Mouse (Mus musculus): ENCODE measurements around the gene Ccdc188.

The Ccdc188 gene

DNA sequence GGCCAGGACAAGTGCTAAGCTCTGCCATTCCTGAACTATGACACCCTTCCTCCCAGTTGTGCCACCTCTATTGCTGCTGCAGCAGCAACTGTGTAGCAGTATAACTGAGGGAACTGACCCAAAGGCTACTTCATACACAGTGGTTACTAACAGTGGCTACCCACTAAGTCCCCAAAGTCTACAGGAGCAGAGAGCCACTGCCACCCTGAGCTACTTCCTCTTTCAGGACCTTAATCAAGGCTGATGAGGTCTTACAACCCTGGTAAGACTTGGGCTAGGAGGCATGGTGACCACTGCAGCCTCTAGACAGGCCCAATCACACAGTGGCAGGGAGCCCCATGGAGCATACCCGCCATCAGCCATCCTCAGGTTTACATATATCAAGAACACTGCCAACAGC, 15.6 kb upstream of the Ccdc188 start:
- no peak for DNase-seq (ENCODE audit: low read depth, low spot score)

GRCm38 (mm10) chr16:18203430-18204091, 14.1 kb upstream of the Ccdc188 start:
- DNase-seq (ENCODE audit: low read depth, low spot score): no peak

DNA sequence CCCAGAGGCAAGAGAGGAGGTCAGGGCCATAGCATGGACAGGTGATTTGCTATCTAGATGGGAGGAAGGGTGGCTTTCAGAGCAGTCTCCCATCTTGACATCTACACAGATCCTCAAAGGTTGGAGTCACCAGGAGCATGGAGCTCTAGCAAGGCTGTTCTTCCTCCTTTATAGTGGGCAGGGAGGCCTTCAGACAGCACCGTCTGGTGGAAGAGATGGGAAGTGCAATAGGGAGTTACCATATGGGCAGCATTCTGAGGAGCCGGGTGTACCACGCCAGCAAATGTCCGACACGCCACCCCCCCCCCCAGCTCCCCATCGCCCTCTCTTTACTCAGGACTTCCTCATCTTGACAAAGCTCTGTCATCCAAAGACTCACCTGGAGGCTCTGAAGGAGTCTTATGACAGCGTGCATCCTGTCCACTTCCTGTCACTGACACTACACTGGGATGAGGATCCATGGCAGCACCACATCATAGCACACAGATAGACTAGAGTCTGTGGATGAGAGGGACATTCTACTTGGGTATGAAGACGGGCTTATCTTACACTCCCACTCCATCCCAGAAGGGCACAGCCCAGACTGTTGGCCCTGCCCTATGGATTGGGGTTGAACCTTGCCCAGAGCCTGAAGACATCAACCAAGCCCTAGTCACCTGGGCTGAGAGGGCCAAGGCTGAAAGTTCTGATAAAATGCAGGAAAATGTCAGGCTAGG, 6.8 kb upstream of the Ccdc188 start:
- DNase-seq (ENCODE audit: low read depth, low spot score): peak; percentile 62

GRCm38 (mm10) chr16:18211417-18212171, 6.1 kb upstream of the Ccdc188 start:
- peak; percentile 71 for DNase-seq (ENCODE audit: low read depth, low spot score)

DNA sequence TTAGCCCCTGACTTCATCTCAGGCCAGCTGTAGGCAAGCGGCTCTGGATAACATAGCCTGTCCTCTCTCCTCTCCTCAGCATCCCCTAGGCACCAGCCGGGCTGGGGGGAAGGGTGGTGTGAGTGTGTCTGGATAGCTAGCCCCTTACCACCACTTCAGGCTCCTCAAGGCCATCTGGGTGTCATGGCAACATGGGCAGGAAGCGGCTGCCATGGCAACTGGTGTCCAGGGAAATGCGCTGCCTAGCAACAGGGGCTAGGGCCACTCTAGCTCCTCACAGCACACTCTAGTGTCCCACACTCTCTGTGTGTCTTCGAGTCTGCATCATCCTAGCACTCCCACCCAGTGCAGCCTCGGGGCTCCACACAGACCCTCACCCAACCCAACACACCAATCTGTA, 4.0 kb upstream of the Ccdc188 start:
- peak; percentile 23 for DNase-seq (ENCODE audit: low read depth, low spot score)

- no peak for DNase-seq (ENCODE audit: low read depth, low spot score)
Measured at GRCm38 (mm10) chr16:18214858-18215257, 2.8 kb upstream of the Ccdc188 start.

GRCm38 (mm10) chr16:18218580-18218996, 909 bp downstream of the Ccdc188 start:
- no peak for DNase-seq (ENCODE audit: low read depth, low spot score)

DNA sequence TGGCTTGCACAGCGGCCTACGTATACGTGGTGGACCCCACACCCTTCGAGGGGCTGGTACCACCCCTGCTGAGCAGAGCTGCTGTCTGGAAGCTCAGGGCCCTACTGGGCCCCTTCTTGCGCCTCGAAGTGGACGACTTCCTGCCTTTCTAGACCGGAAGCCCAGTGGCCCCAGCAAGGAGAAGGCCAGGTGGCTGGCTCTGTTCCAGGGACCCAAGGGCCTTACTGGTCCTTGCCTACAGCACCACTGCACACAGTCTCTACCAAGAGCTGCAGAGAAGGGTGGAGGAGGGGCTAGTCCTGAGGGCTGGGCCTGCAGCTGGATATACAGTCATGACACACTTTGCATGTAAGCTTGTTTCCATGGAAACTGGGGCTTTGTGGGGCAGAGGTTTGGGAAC, 2.3 kb downstream of the Ccdc188 start:
- DNase-seq (ENCODE audit: low read depth, low spot score): no peak

- DNase-seq (ENCODE audit: low read depth, low spot score): no peak
Measured at GRCm38 (mm10) chr16:18220856-18221542, 3.3 kb downstream of the Ccdc188 start.

GRCm38 (mm10) chr16:18221543-18221898, 3.8 kb downstream of the Ccdc188 start:
- DNase-seq (ENCODE audit: low read depth, low spot score): no peak

DNA sequence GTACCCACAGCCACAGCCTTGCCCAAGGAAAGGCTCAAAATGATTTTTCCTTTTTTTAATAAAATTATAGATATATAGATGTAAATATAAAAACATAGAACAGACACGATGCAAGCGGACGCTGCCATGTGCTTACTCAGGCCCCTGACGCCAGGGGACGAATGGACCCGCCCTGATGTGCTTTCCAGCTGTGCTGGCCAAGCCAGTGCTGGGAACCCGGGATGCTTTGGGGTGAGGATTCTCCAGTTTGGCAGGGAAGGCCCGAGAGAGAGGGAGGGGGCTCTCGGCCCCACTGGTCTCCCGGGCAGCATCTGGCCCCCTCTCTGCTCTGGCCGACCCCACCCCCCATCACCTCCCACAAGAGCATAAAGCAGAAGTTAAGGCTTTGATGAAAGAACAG, 4.5 kb downstream of the Ccdc188 start:
- DNase-seq (ENCODE audit: low read depth, low spot score): no peak

GRCm38 (mm10) chr16:18227187-18227586, 9.5 kb downstream of the Ccdc188 start:
- no peak for DNase-seq (ENCODE audit: low read depth, low spot score)

- no peak for DNase-seq (ENCODE audit: low read depth, low spot score)
Measured at GRCm38 (mm10) chr16:18227897-18228422, 10.3 kb downstream of the Ccdc188 start.

DNA sequence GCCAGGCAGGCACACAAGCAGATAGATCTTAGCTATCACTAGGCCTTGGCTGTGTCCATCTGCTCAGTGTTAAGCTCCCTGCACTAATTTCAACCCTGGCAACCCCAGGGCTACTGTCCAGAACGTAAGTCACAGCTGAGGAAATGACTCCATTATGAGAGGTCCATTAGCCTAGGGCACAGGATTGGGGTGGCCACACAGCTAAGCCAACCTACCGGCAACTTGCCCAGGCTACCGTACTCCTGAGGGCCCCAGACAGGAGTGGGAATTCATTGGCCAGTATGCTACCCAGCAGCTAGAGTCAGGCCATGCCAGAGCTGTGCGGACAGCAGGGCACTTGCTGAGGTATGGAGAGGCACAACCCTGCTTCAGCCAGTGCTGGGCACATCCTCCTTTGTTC, 11.2 kb downstream of the Ccdc188 start:
- DNase-seq (ENCODE audit: low read depth, low spot score): no peak

- DNase-seq (ENCODE audit: low read depth, low spot score): no peak
Measured at GRCm38 (mm10) chr16:18229622-18230021, 11.9 kb downstream of the Ccdc188 start.

- no peak for DNase-seq (ENCODE audit: low read depth, low spot score)
Measured at GRCm38 (mm10) chr16:18230617-18231016, 12.9 kb downstream of the Ccdc188 start.

DNA sequence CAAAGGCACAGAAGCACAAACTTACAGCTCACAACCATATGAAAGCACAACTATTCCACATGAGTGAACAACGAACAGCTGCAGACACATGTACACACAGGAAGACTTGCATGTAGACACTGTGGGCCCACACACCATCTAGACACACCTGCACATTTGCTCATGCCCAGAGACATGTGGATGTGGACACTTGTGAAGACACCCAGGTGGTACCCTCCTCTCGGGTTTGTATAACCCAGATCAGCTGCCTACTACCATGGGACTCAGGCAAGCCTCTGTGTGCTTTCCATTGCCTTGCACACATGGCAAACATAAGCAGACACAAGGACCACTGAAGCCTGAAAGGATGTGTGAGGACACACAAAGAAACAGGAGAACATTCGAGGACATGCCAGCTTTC, 13.4 kb downstream of the Ccdc188 start:
- DNase-seq (ENCODE audit: low read depth, low spot score): no peak

DNA sequence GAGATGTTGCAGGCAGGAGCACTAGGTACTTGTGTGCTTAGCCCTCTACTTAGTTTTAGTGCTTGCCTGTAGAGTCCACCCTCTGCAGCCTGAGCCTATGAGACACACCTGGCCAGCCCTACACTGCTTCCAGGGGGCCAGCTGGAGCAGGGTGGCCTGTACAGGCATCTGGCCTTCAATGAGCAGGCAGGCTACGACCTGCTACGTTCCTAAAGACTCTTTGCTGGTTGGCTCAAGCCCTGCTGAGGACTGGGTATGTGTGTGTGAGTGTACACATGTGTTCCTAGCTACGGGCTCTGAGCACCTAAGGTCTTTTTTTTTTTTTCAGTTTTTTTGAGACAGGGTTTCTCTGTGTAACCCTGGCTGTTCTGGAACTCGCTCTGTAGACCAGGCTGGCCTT, 13.8 kb downstream of the Ccdc188 start:
- DNase-seq (ENCODE audit: low read depth, low spot score): no peak

DNA sequence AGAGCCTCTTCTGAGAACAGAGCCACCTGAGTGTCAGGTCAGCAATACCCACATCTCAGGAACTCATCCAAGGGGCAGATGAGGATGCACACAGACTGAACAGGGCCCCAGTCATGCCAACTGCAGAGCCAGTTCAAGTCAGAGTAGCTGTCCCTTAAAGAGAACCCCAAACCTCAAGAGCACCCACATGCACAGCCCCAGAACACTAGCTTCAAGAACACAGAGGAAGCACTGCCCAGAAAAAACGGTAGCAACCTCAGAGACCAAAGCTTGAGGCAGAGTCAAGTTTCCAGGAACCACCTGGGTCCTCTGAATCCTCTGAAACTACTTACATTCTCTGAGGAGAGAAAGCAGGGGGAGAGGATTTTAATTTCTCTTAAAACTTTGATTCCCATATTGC, 15.8 kb downstream of the Ccdc188 start:
- no peak for DNase-seq (ENCODE audit: low read depth, low spot score)

DNA sequence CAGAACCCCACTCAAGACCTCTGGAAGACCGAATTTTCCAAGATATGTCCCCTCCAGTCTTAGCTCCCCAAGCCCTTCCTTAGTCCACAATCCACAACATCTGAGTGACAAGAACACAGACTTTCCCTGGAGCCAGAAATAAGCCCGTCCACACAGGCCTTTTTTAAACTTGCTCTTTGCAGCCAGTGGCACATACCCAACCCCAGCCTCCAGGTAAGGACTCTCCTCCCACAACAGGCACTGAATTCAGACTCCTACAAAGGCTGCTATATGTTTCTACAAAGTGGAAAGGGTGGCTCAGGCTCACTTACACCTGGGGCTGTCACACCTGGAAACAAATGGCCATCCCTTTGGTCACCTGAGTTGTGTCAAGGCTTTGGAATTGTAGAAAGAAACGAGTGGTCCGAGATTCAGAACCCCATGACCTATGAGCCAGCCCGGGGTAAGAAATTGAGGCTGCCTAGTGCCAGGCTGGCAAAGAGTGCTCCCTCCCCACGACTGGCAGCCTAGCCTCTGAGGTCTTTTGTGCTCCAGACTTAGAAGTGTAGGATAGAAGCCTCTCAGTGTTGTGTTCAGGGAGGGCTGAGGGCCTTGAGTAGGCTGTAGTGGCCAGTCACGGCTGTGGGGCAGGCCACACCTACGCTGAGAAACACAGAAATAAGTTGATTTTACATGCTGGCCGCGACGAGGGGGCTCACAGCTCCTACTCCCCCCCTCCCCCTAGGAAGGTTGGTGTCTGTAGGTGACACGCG, 16.4 kb downstream of the Ccdc188 start:
- no peak for DNase-seq (ENCODE audit: low read depth, low spot score)
